Mouse (Mus musculus) heart, embryonic 11.5 days (tissue): Measurements from ENCODE around the gene Ifi27l2b. TPM values are rescaled to one million over a fixed set of nuclear protein-coding genes. Genes with fewer than 3 reads are reported as not detected.
A peak's percentile ranks its signal among the peaks of the same experiment; 100 is the strongest.

Source experiments
- ATAC-seq: fragments of 200-750 bp; cut with Nextera tagmentation; replicated peaks from 2 replicates; pipeline ENCODE4 v1.8.0; 2017; ENCODE audit warnings: moderate library complexity; ENCODE audit not compliant: insufficient number of reproducible peaks, low FRiP score, low TSS enrichment
- H3K27ac ChIP-seq: fragments of 300-500 bp; sonication (generic); 2 replicates; pipeline ENCODE4 v1.5.1; 2014; ENCODE audit warnings: mild to moderate bottlenecking, low read depth, low read length
- H3K27me3 ChIP-seq: fragments of 300-500 bp; sonication (generic); 2 replicates; pipeline ENCODE4 v1.6.1; 2014; ENCODE audit warnings: mild to moderate bottlenecking, low read length, mixed read lengths; ENCODE audit not compliant: control insufficient read depth, insufficient read depth
- H3K36me3 ChIP-seq: fragments of 300-500 bp; sonication (generic); 2 replicates; pipeline ENCODE4 v1.6.1; 2014; ENCODE audit warnings: mild to moderate bottlenecking, low read length, moderate library complexity, mixed read lengths; ENCODE audit not compliant: control insufficient read depth, insufficient read depth
- H3K4me1 ChIP-seq: fragments of 300-500 bp; sonication (generic); 2 replicates; pipeline ENCODE4 v1.6.1; 2014; ENCODE audit warnings: low read length; ENCODE audit not compliant: control insufficient read depth, insufficient read depth
- H3K4me2 ChIP-seq: fragments of 300-500 bp; sonication (generic); 2 replicates; pipeline ENCODE4 v1.6.1; 2014; ENCODE audit warnings: mild to moderate bottlenecking, moderate library complexity
- H3K4me3 ChIP-seq: fragments of 300-500 bp; sonication (generic); 2 replicates; pipeline ENCODE4 v1.5.1; 2014; ENCODE audit warnings: low read depth, low read length
- H3K9ac ChIP-seq: fragments of 300-500 bp; sonication (generic); 2 replicates; pipeline ENCODE4 v1.6.1; 2014; ENCODE audit warnings: mild to moderate bottlenecking, low read depth, low read length, moderate library complexity
- H3K9me3 ChIP-seq: fragments of 300-500 bp; sonication (generic); replicated peaks from 2 replicates; pipeline ENCODE4 v1.6.1; 2016; ENCODE audit warnings: low read length; ENCODE audit not compliant: control insufficient read depth
- WGBS: fragments of 180-500 bp; shearing (Covaris S2); extraction: QIAGEN DNeasy Blood & Tissue Kit; methylation state at CpG from one replicate; pipeline ENCODE4 v1.1.7; 2014; ENCODE audit not compliant: insufficient replicate concordance; 5-methylcytosine and 5-hydroxymethylcytosine counted together
- polyA plus RNA-seq: library from polyadenylated mRNA; unstranded; fragments of >200 nt; fragmentation: Nextera tagmentation; extraction: Ambion mirVana; gene quantifications from 2 replicates; pipeline ENCODE4 v1.2.1, GENCODE M21; 2014

Gene Ifi27l2b
- polyA plus RNA-seq, 1 experiment from 2014 or later = not detected

GRCm38 (mm10) chr12:103425729-103426470 is 31.1 kb downstream of the Ifi27l2b start, which contains the start of gene Ddx24:
Gene Ddx24 (minus strand): TSS chr12:103425830.
- 1% methylated on average over 33 of the region's 33 CpGs for WGBS
- peak; percentile 100 for ATAC-seq
- H3K4me1 ChIP-seq = peaks cover 22% of the 10 kb centered on the region
- no peaks in the 10 kb centered on the region for H3K27me3 ChIP-seq
- H3K36me3 ChIP-seq = peaks cover 3% of the 10 kb centered on the region
- no peaks in the 10 kb centered on the region for H3K9me3 ChIP-seq
- H3K9ac ChIP-seq = peak within 1 kb of the TSS; percentile 95
- H3K4me3 ChIP-seq = peak within 1 kb of the TSS; percentile 96
- H3K4me2 ChIP-seq = peak within 1 kb of the TSS; percentile 96
- peak within 1 kb of the TSS; percentile 6; the same call in 1 of the 2 replicates for H3K27ac ChIP-seq

- peak overlapping the region; percentile 96 for H3K4me2 ChIP-seq
- no peaks in the 10 kb centered on the region for H3K27me3 ChIP-seq
- ATAC-seq = no peak
- H3K9ac ChIP-seq = peak overlapping the region; percentile 95
- H3K4me3 ChIP-seq = peak overlapping the region; percentile 96
- peaks cover 22% of the 10 kb centered on the region for H3K4me1 ChIP-seq
- H3K36me3 ChIP-seq = peaks cover 3% of the 10 kb centered on the region
- 8% methylated on average over 33 of the region's 33 CpGs for WGBS
- no peaks in the 10 kb centered on the region for H3K9me3 ChIP-seq
- H3K27ac ChIP-seq = no peak overlapping the region
Measured at GRCm38 (mm10) chr12:103425016-103425728, 31.9 kb downstream of the Ifi27l2b start.

- H3K9me3 ChIP-seq = no peaks in the 10 kb centered on the region
- no peak overlapping the region for H3K27ac ChIP-seq
- no peak overlapping the region for H3K4me2 ChIP-seq
- WGBS = 92% methylated on average over 10 of the region's 10 CpGs
- no peaks in the 10 kb centered on the region for H3K4me1 ChIP-seq
- ATAC-seq = no peak
- H3K27me3 ChIP-seq = no peaks in the 10 kb centered on the region
- peaks cover 36% of the 10 kb centered on the region for H3K36me3 ChIP-seq
- no peak overlapping the region for H3K9ac ChIP-seq
- H3K4me3 ChIP-seq = no peak overlapping the region
Measured at GRCm38 (mm10) chr12:103408144-103408543, 48.9 kb downstream of the Ifi27l2b start.

- H3K27ac ChIP-seq = no peak within 1 kb of the TSS
- H3K4me1 ChIP-seq = no peaks in the 10 kb centered on the region
- peaks cover 34% of the 10 kb centered on the region for H3K36me3 ChIP-seq
- no peaks in the 10 kb centered on the region for H3K9me3 ChIP-seq
- no peak for ATAC-seq
- H3K4me2 ChIP-seq = no peak within 1 kb of the TSS
- H3K27me3 ChIP-seq = no peaks in the 10 kb centered on the region
- no peak within 1 kb of the TSS for H3K4me3 ChIP-seq
- H3K9ac ChIP-seq = no peak within 1 kb of the TSS
- 90% methylated on average over 4 of the region's 4 CpGs for WGBS
Measured at GRCm38 (mm10) chr12:103407720-103408119, 49.3 kb downstream of the Ifi27l2b start, which contains the start of gene 9330161L09Rik. Gene 9330161L09Rik (minus strand): TSS chr12:103407820.

GRCm38 (mm10) chr12:103404131-103404530 is 52.9 kb downstream of the Ifi27l2b start:
- Histone ChIP-seq H3K27me3 (no peaks in the 10 kb centered on the region), H3K27ac (no peak overlapping the region), H3K36me3 (peaks cover 23% of the 10 kb centered on the region), H3K4me2 (no peak overlapping the region), H3K4me3 (no peak overlapping the region), H3K4me1 (no peaks in the 10 kb centered on the region), H3K9me3 (no peaks in the 10 kb centered on the region), H3K9ac (no peak overlapping the region)
- no peak; the same call in 1 of the 2 replicates for ATAC-seq
- 87% methylated on average over 18 of the region's 18 CpGs for WGBS

Other genes starting within 250 kb of the Ifi27l2b start
- 0.19 and 0.41 TPM in 2 replicates for gene Prima1, start 215.1 kb downstream of the Ifi27l2b start, polyA plus RNA-seq
- not detected in 2 replicates for gene Fam181a, start 146.2 kb downstream of the Ifi27l2b start, polyA plus RNA-seq
- 225 and 236 TPM in 2 replicates for gene Asb2, start 101.2 kb downstream of the Ifi27l2b start, polyA plus RNA-seq
- gene Otub2, start 68.5 kb downstream of the Ifi27l2b start, polyA plus RNA-seq = 20.1 and 24.3 TPM in 2 replicates
- gene 9330161L09Rik, start 49.4 kb downstream of the Ifi27l2b start, polyA plus RNA-seq = 0.52 and 0.53 TPM in 2 replicates
- 72.5 and 74.2 TPM in 2 replicates for gene Ddx24, start 31.4 kb downstream of the Ifi27l2b start, polyA plus RNA-seq
- 11.5 and 12.1 TPM in 2 replicates for gene Ifi27, start 23.0 kb downstream of the Ifi27l2b start, polyA plus RNA-seq
- 0.92 and 1.8 TPM in 2 replicates for gene Ifi27l2a, start 13.5 kb downstream of the Ifi27l2b start, polyA plus RNA-seq
- gene Ppp4r4, start 75.1 kb upstream of the Ifi27l2b start, polyA plus RNA-seq = 0.27 and 0.60 TPM in 2 replicates
- gene Serpina10, start 174.2 kb upstream of the Ifi27l2b start, polyA plus RNA-seq = 0.21 TPM in 1 of 2 replicates, not detected in the other
- 3.3 and 18.3 TPM in 2 replicates for gene Serpina6, start 200.0 kb upstream of the Ifi27l2b start, polyA plus RNA-seq
- gene Serpina16, start 218.9 kb upstream of the Ifi27l2b start, polyA plus RNA-seq = not detected in 2 replicates
- not detected in 2 replicates for gene Serpina1f, start 238.3 kb upstream of the Ifi27l2b start, polyA plus RNA-seq